Mouse (Mus musculus) liver, embryonic 15.5 days (tissue): ENCODE data around the gene Csf3. TPM values are rescaled to one million over a fixed set of nuclear protein-coding genes. Genes with fewer than 3 reads are reported as not detected.
"Not testable (repeated sequence)": the region's sequence is repeated elsewhere in the genome, so short reads cannot be mapped to it uniquely, and the experiment has no call there.

ENCODE experiments used
- ATAC-seq: fragments of 200-750 bp; cut with Nextera tagmentation; 2 replicates; pipeline ENCODE4 v1.8.0; 2017; ENCODE audit warnings: moderate number of reproducible peaks, mild to moderate bottlenecking, moderate library complexity; ENCODE audit not compliant: insufficient read depth
- H3K27ac ChIP-seq: fragments of 300-500 bp; sonication (generic); replicated peaks from 2 replicates; pipeline ENCODE4 v1.5.1; 2015; ENCODE audit warnings: mild to moderate bottlenecking, inconsistent platforms
- H3K27me3 ChIP-seq: fragments of 300-500 bp; sonication (generic); 2 replicates; pipeline ENCODE4 v1.6.1; 2015; ENCODE audit warnings: mild to moderate bottlenecking, inconsistent platforms
- H3K36me3 ChIP-seq: fragments of 300-500 bp; sonication (generic); replicated peaks from 2 replicates; pipeline ENCODE4 v1.6.1; 2015; ENCODE audit warnings: moderate library complexity, mild to moderate bottlenecking, inconsistent platforms
- H3K4me1 ChIP-seq: fragments of 300-500 bp; sonication (generic); replicated peaks from 2 replicates; pipeline ENCODE4 v1.6.1; 2015; ENCODE audit warnings: inconsistent platforms
- H3K4me2 ChIP-seq: fragments of 300-500 bp; sonication (generic); 2 replicates; pipeline ENCODE4 v1.6.1; 2015; ENCODE audit warnings: moderate library complexity, mild to moderate bottlenecking, inconsistent platforms
- H3K4me3 ChIP-seq: fragments of 300-500 bp; sonication (generic); replicated peaks from 2 replicates; pipeline ENCODE4 v1.5.1; 2015; ENCODE audit warnings: mild to moderate bottlenecking, inconsistent platforms
- H3K9ac ChIP-seq: fragments of 300-500 bp; sonication (generic); 2 replicates; pipeline ENCODE4 v1.6.1; 2015; ENCODE audit warnings: moderate library complexity, mild to moderate bottlenecking, inconsistent platforms
- H3K9me3 ChIP-seq: fragments of 300-500 bp; sonication (generic); replicated peaks from 2 replicates; pipeline ENCODE4 v1.6.1; 2016; ENCODE audit warnings: inconsistent platforms
- WGBS: fragments of 180-500 bp; shearing (Covaris S2); methylation state at CpG from one replicate; pipeline ENCODE4 v1.1.7; 2015; ENCODE audit warnings: mixed read lengths; ENCODE audit not compliant: insufficient replicate concordance; 5-methylcytosine and 5-hydroxymethylcytosine counted together
- polyA plus RNA-seq: library from polyadenylated mRNA; unstranded; fragments of >200 nt; fragmentation: Nextera tagmentation; extraction: Ambion mirVana; gene quantifications from 2 replicates; pipeline ENCODE4 v1.2.1, GENCODE M21; 2015

Gene Csf3
- polyA plus RNA-seq, 1 experiment from 2014 or later: not detected

DNA sequence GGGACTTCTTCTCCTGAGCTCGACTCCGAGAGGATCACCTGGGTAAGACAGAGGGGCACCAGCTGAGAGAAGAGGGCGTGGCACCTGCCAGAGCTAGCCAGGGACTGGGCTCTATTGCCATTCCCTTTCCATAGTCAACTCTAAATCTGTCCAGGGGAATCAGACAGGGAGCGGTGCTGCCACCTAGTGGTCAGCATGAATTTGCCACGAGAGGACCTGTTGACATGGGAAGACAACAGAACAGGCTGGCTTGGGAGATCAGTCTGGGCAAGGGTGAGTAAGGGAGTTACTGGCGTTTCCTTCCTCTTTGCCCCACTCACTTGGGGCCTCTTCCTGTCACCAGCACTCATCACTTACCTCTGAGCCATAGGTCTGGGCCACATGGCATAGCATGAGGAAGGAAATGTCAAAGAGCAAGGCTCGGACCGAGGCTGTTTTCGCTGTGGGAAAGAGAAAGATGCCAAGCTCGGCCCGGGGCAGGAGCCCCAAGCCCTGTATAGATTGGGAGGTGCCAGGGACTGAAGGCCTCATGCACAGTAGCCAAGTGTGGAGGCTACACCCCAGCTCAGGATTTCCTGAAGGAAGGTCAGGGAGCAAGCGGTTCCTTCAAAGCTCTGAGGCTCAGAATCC, 9.5 kb downstream of the Csf3 start:
- peak; percentile 50 for ATAC-seq
- Histone ChIP-seq H3K9me3 (no peaks in the 10 kb centered on the region), H3K9ac (no peak overlapping the region), H3K4me1 (peaks cover 42% of the 10 kb centered on the region), H3K27ac (peak overlapping the region; percentile 60), H3K4me3 (no peak overlapping the region), H3K36me3 (peaks cover 77% of the 10 kb centered on the region), H3K27me3 (no peaks in the 10 kb centered on the region), H3K4me2 (0 out of 2 replicates have a peak overlapping the region, but pooled peaks have one; percentile 19)
- WGBS: 26% methylated on average over 12 of the region's 12 CpGs

DNA sequence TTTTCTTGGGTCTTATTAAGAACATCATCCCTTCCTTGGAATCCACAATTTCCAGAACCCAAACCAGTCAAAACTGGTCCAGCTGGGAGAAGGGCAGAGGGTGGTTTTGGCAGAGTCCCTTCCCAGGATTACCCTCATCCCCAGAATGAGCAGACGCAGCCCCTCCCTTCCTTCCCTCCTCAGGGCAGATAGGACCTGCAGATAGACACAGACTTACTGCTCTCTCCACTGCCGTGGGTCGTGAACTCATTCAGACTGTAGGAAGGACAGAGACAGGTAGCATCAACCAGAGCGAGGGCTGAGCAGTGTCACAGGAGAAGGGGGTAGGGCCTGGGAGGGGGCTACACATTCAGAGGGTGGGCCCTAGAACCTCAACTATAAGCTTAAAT, 10.0 kb downstream of the Csf3 start:
- Histone ChIP-seq H3K27me3 (no peaks in the 10 kb centered on the region), H3K9ac (no peak overlapping the region), H3K36me3 (peaks cover 77% of the 10 kb centered on the region), H3K9me3 (no peaks in the 10 kb centered on the region), H3K4me3 (no peak overlapping the region), H3K4me2 (0 out of 2 replicates have a peak overlapping the region, but pooled peaks have one; percentile 19), H3K27ac (peak overlapping the region; percentile 60), H3K4me1 (peaks cover 42% of the 10 kb centered on the region)
- 44% methylated on average over 4 of the region's 4 CpGs for WGBS
- no peak for ATAC-seq

DNA sequence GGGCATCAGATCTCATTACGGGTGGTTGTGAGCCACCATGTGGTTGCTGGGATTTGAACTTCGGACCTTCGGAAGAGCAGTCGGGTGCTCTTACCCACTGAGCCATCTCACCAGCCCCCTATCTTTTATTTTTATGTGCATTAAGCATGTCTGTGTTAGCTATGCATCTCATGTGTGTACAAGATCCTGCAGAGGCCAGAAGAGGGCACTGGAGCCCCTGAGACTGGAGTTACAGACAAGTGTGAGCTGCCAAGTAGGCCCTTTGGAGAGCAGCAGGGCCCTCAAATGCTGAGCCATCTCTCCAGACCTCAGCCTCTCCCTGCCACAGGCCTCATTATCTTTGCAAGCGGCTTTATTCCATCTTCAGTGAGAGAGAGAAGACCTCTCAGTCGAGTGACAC, 10.9 kb downstream of the Csf3 start:
- 68% methylated on average over 6 of the region's 6 CpGs for WGBS
- H3K27me3 ChIP-seq, H3K9ac ChIP-seq, ATAC-seq, H3K27ac ChIP-seq, H3K4me3 ChIP-seq, H3K4me2 ChIP-seq, H3K9me3 ChIP-seq: not testable (repeated sequence)
- peaks cover 42% of the 10 kb centered on the region for H3K4me1 ChIP-seq
- peaks cover 74% of the 10 kb centered on the region for H3K36me3 ChIP-seq

DNA sequence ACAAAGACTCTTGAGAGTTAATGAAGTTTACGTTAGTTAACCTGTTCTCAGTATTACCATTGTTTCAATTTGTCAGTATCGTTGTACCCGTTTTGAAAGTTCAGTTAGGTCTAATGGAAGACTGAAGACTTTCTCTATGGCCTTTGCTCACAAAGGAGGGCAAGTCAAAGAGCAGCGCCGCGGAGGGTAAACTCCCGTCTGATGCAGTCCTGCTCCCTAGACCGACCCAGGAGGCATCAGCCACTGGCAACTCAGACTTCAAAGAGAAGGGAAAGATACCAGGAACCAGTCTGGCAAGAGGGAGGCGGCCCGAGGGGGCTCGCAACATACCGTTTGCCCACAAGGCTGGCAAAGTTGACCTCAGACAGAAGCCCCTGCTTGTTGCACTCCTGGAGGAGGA, 12.6 kb downstream of the Csf3 start:
- Histone ChIP-seq H3K9me3 (no peaks in the 10 kb centered on the region), H3K27me3 (no peaks in the 10 kb centered on the region), H3K9ac (no peak overlapping the region), H3K36me3 (peaks cover 69% of the 10 kb centered on the region), H3K4me3 (no peak overlapping the region), H3K4me1 (peaks cover 41% of the 10 kb centered on the region), H3K27ac (no peak overlapping the region), H3K4me2 (no peak overlapping the region)
- no peak for ATAC-seq
- 74% methylated on average over 12 of the region's 12 CpGs for WGBS

DNA sequence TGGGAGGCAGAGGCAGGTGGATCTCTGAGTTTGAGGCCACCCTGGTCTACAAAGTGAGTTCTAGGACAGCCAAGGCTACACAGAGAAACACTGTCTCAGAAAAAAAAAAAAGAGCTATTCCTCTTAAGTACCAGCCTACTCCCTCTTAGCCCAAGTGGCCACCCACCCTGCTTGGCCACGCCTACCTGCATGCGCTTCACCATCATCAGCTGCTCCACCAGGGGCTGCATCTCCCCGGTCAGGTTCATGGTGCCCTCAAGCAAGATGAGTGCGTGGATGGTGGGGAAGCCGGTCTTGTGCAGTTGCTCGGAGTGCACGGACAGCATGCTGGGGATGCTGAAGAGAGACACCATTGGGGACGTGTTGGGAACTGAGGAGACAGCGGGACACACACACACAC, 14.9 kb downstream of the Csf3 start:
- Histone ChIP-seq H3K4me1 (peaks cover 26% of the 10 kb centered on the region), H3K27ac (no peak overlapping the region), H3K4me3 (no peak overlapping the region), H3K27me3 (no peaks in the 10 kb centered on the region), H3K36me3 (peaks cover 56% of the 10 kb centered on the region), H3K4me2 (no peak overlapping the region), H3K9me3 (no peaks in the 10 kb centered on the region), H3K9ac (no peak overlapping the region)
- 80% methylated on average over 9 of the region's 9 CpGs for WGBS
- no peak for ATAC-seq

DNA sequence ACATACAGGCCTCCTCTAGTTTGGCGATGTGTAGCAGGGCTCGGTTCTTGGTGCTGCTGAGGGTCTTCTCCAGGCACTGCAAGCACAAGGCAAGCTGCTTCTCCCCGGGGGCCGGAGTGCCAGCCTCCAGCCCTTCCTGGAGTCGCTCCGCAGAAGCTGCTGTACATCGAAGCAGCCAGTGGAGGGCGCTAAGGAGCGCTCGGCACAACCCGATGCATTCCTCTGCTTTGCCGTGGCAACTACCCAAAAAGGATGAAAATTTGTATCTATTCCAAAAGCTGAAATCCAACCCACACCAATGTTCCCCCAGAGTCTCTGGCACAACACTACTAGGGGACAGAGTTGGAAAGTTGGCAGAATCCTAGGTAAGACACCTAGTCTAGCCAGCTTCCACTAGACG, 16.8 kb downstream of the Csf3 start:
- Histone ChIP-seq H3K27me3 (no peaks in the 10 kb centered on the region), H3K9ac (no peak overlapping the region), H3K36me3 (peaks cover 46% of the 10 kb centered on the region), H3K27ac (no peak overlapping the region), H3K9me3 (no peaks in the 10 kb centered on the region), H3K4me1 (peaks cover 19% of the 10 kb centered on the region), H3K4me2 (no peak overlapping the region), H3K4me3 (no peak overlapping the region)
- no peak for ATAC-seq
- 25% methylated on average over 13 of the region's 13 CpGs for WGBS

DNA sequence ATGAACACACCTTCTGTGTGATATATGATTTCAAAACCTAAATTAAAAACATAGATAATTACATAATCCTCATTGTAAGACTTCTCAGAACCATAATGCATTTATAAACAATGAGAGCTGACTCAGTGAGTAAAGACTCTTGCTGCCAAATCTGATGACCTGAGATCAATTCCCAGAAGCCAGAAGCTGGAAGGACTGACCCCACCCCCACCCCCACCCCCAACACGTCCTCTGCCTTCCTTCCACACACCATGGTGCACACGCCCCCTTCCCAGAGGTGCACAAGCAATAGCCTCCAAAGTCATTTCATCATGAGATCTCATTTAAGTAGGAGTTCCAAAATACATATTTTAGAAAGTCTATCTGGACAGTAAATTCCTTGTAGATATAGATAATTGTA, 19.7 kb downstream of the Csf3 start:
- no peak overlapping the region for H3K27ac ChIP-seq
- H3K9me3 ChIP-seq: no peaks in the 10 kb centered on the region
- 59% methylated on average over 2 of the region's 2 CpGs for WGBS
- no peak for ATAC-seq
- H3K4me2 ChIP-seq: no peak overlapping the region
- no peaks in the 10 kb centered on the region for H3K27me3 ChIP-seq
- H3K36me3 ChIP-seq: peaks cover 24% of the 10 kb centered on the region
- H3K9ac ChIP-seq: no peak overlapping the region
- no peak overlapping the region for H3K4me3 ChIP-seq
- peaks cover 19% of the 10 kb centered on the region for H3K4me1 ChIP-seq

DNA sequence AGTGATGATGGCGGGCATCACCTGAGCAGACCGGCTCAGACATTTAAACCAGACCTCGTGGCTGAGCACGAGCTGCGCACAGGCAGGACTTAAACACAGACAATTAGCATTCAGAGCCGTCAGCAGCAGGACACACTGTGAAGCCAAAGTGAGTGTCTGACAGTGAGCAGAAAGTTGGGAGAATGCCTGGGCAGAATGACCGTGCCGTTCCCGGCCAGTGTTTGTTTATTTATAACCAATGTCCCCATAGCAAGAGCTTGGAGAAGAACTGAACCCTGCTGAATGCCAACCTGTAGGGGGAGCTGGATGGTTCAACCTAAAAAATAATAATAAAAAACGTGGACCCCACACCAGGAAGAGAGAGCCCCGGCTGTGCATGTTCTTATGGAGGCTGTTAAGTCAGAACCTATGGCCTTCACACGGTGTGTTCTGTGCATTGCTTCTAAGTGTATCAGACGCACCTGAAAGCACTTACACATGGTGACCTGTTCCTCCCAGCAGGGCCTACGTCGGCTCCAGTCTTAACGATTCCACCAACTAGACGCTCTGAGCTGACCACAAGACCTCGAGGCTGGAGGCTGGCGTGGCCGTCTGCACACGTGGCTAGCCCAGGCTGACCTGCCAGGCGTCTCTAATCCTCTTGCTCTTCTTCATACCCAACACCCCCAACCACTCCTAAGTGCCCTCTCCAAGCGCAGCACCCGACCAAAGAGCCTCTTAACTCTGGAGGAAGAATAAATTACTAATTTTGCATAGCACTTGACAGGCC, 20.6 kb downstream of the Csf3 start:
- Histone ChIP-seq H3K9me3 (no peaks in the 10 kb centered on the region), H3K4me2 (no peak overlapping the region), H3K9ac (no peak overlapping the region), H3K27ac (no peak overlapping the region), H3K4me1 (peaks cover 19% of the 10 kb centered on the region), H3K36me3 (peaks cover 16% of the 10 kb centered on the region), H3K4me3 (no peak overlapping the region), H3K27me3 (no peaks in the 10 kb centered on the region)
- no peak for ATAC-seq
- 69% methylated on average over 24 of the region's 24 CpGs for WGBS

DNA sequence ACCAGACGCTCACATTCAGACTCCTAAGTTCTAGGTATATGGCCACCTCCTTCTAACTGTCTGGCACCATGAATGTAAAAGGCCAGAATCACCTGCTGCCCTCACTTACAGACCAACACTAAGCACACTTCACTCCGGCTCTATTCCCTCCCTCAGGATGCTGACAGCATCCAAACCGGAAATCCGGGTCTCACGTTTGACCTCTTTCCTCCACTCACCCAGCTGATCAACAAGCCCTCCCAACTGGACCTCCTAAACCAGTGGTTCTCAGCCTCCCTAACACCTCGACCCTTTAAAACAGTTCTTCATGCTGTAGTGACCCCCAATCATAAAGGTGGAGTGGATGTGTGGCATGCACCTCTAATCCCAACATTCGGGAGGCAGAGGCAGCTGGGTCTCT, 22.0 kb downstream of the Csf3 start:
- Histone ChIP-seq H3K9me3 (no peaks in the 10 kb centered on the region), H3K27me3 (no peaks in the 10 kb centered on the region), H3K36me3 (peaks cover 13% of the 10 kb centered on the region), H3K4me3 (no peak overlapping the region), H3K4me2 (no peak overlapping the region), H3K4me1 (peaks cover 18% of the 10 kb centered on the region), H3K9ac (no peak overlapping the region), H3K27ac (no peak overlapping the region)
- no peak for ATAC-seq
- 66% methylated on average over 7 of the region's 7 CpGs for WGBS

DNA sequence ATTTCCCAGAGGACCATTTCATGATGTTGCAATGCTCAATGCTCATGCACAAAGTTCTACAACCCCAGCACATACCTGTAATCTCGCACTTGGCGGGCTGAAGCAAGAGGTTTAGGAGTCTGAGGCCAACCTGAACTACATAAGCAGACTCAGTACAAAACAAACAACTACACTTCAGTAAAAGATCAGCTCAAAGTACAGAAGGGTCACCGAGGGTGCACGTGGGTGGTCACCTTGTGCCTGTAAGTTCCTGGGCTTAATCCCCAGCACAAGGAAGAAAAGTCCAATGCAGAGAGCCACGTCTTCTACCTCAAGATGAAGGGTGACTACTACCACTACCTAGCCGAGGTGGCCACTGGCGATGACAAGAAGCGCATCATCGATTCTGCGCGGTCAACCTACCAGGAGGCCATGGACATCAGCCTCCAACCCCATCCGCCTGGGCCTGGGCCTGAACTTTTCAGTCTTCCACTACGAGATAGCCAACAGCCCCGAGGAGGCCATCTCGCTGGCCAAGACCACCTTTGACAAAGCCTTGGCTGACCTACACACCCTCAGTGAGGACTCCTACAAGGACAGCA, 25.0 kb downstream of the Csf3 start:
- ATAC-seq: no peak
- Histone ChIP-seq H3K9me3 (no peaks in the 10 kb centered on the region), H3K9ac (no peak overlapping the region), H3K27ac (no peak overlapping the region), H3K36me3 (peaks cover 13% of the 10 kb centered on the region), H3K27me3 (no peaks in the 10 kb centered on the region), H3K4me1 (peaks cover 22% of the 10 kb centered on the region), H3K4me3 (no peak overlapping the region), H3K4me2 (no peak overlapping the region)
- 83% methylated on average over 15 of the region's 15 CpGs for WGBS

DNA sequence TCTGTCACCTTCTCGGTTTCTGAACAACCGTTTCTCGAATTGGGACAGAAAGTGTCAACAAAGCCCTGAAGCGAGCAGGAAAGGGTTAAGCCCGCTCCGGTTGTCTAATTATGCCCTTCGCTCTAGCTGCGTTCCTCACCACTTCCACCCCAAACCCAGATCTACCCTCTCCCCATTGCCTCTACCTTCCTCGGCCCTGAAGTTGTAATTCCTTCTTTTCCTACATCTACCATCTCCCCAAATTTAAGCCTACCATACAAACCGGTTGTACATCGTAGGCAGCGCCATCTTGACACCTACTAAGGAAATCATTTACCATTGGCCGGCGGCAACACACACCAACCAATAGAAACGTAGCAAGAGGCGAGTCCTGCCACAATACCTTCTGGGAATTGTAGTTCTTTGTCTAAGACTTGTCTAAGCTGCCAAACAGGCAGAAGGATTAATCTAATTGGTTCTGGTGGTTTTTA, 28.1 kb downstream of the Csf3 start, which contains the start of gene Med24:
Gene Med24 (minus strand): TSS at position 317 of the 470 bp plus-strand sequence.
- Histone ChIP-seq H3K27me3 (no peaks in the 10 kb centered on the region), H3K27ac (peak within 1 kb of the TSS; percentile 62; the same call in 1 of the 2 replicates), H3K36me3 (peaks cover 13% of the 10 kb centered on the region), H3K4me3 (peak within 1 kb of the TSS; percentile 71), H3K4me1 (peaks cover 16% of the 10 kb centered on the region), H3K9ac (peak within 1 kb of the TSS; percentile 56), H3K4me2 (peak within 1 kb of the TSS; percentile 79), H3K9me3 (peaks cover 2% of the 10 kb centered on the region; the same call in 1 of the 2 replicates)
- ATAC-seq: peak; percentile 93
- WGBS: under 1% methylated on average over 16 of the region's 16 CpGs
